Mouse (Mus musculus) hindbrain, postnatal 0 days (tissue): ENCODE measurements around the gene Rbm47. TPM values are rescaled to one million over a fixed set of nuclear protein-coding genes. Genes with fewer than 3 reads are reported as not detected.
A peak's percentile ranks its signal among the peaks of the same experiment; 100 is the strongest.

ENCODE experiments used
- ATAC-seq: fragments of 200-750 bp; cut with Nextera tagmentation; 2 replicates; pipeline ENCODE4 v1.8.0; 2017; ENCODE audit warnings: mild to moderate bottlenecking, moderate TSS enrichment, moderate library complexity
- DNase-seq: peaks from one replicate; pipeline ENCODE4 v3.0.0-alpha.2; 2015; ENCODE audit warnings: low spot score
- H3K27ac ChIP-seq: fragments of 300-500 bp; sonication (generic); 2 replicates; pipeline ENCODE4 v1.5.1; 2014; ENCODE audit warnings: mild to moderate bottlenecking
- H3K27me3 ChIP-seq: fragments of 300-500 bp; sonication (generic); 2 replicates; pipeline ENCODE4 v1.6.1; 2014; ENCODE audit warnings: low read length, mixed read lengths; ENCODE audit not compliant: insufficient read depth
- H3K36me3 ChIP-seq: fragments of 300-500 bp; sonication (generic); 2 replicates; pipeline ENCODE4 v1.6.1; 2014; ENCODE audit warnings: low read length, mixed read lengths; ENCODE audit not compliant: insufficient read depth
- H3K4me1 ChIP-seq: fragments of 300-500 bp; sonication (generic); 2 replicates; pipeline ENCODE4 v1.6.1; 2014; ENCODE audit warnings: antibody characterized with exemption, low read length, mixed read lengths; ENCODE audit not compliant: insufficient read depth
- H3K4me2 ChIP-seq: fragments of 300-500 bp; sonication (generic); 2 replicates; pipeline ENCODE4 v1.6.1; 2014; ENCODE audit warnings: low read depth, mild to moderate bottlenecking, low read length, moderate library complexity, mixed read lengths
- H3K4me3 ChIP-seq: fragments of 300-500 bp; sonication (generic); 2 replicates; pipeline ENCODE4 v1.5.1; 2014; ENCODE audit warnings: low read length
- H3K9ac ChIP-seq: fragments of 300-500 bp; sonication (generic); replicated peaks from 2 replicates; pipeline ENCODE4 v1.6.1; 2014; ENCODE audit warnings: mild to moderate bottlenecking, low read length, moderate library complexity, mixed read lengths
- H3K9me3 ChIP-seq: fragments of 300-500 bp; sonication (generic); 2 replicates; pipeline ENCODE4 v1.6.1; 2016; ENCODE audit warnings: low read length, mixed read lengths
- CTCF ChIP-seq: IDR thresholded peaks from 2 replicates; pipeline ENCODE4 v1.5.1; 2016; ENCODE audit warnings: antibody characterized with exemption, control low read depth, low read depth
- WGBS: fragments of 180-500 bp; shearing (Covaris S2); extraction: QIAGEN DNeasy Blood & Tissue Kit; methylation state at CpG from one replicate; pipeline ENCODE4 v1.1.7; 2014; 5-methylcytosine and 5-hydroxymethylcytosine counted together
- polyA plus RNA-seq: library from polyadenylated mRNA; unstranded; fragments of >200 nt; fragmentation: Nextera tagmentation; extraction: Ambion mirVana; gene quantifications from 2 replicates; pipeline ENCODE4 v1.2.1, GENCODE M21; 2015
- total RNA-seq: library from RNA; depleted of rRNA; stranded (reverse); fragments of >200 nt; gene quantifications from 2 replicates; pipeline ENCODE4 v1.2.3, GENCODE M21; 2014

Rbm47 gene
- total and polyA plus RNA-seq, 2 experiments from 2014 or later: 2.5 to 5.0 TPM

- H3K9ac ChIP-seq: no peak overlapping the region
- WGBS: 94% methylated on average over 7 of the region's 7 CpGs
- no peak overlapping the region for H3K27ac ChIP-seq
- H3K4me2 ChIP-seq: no peak overlapping the region
- no peaks in the 10 kb centered on the region for H3K27me3 ChIP-seq
- ATAC-seq (no peak), DNase-seq (no peak)
- no peaks in the 10 kb centered on the region for H3K9me3 ChIP-seq
- no peaks in the 10 kb centered on the region for H3K36me3 ChIP-seq
- no peaks in the 10 kb centered on the region for H3K4me1 ChIP-seq
- 0 out of 2 replicates have a peak, but pooled peaks have one; percentile 13 for TF ChIP-seq CTCF
- no peak overlapping the region for H3K4me3 ChIP-seq
Measured at GRCm38 (mm10) chr5:66134578-66134977, 38.3 kb downstream of the Rbm47 start.

DNA sequence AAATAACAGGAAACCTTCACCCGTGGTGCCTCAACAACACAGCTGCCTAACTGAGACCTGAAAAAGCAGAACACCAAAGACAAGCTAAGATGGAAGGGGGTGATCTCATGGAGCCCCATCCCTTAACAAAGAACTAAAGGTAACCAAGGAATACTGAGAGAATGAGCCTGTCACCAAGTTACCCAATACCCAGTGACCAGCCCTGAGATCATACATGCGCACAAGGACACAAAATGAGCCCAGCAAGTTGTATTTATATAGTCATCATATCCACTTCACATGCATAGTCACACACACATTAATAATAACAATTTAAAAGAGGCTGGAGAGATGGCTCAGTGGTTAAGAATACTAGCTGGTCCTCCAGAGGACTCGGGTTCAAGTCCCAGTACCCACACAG, 44.0 kb downstream of the Rbm47 start:
- WGBS: 96% methylated on average over 3 of the region's 3 CpGs
- no peak overlapping the region for H3K27ac ChIP-seq
- H3K4me1 ChIP-seq: no peaks in the 10 kb centered on the region
- H3K4me2 ChIP-seq: no peak overlapping the region
- no peaks in the 10 kb centered on the region for H3K27me3 ChIP-seq
- no peaks in the 10 kb centered on the region for H3K36me3 ChIP-seq
- no peak for TF ChIP-seq CTCF
- H3K4me3 ChIP-seq: no peak overlapping the region
- ATAC-seq (no peak), DNase-seq (no peak)
- no peaks in the 10 kb centered on the region for H3K9me3 ChIP-seq
- H3K9ac ChIP-seq: no peak overlapping the region

DNA sequence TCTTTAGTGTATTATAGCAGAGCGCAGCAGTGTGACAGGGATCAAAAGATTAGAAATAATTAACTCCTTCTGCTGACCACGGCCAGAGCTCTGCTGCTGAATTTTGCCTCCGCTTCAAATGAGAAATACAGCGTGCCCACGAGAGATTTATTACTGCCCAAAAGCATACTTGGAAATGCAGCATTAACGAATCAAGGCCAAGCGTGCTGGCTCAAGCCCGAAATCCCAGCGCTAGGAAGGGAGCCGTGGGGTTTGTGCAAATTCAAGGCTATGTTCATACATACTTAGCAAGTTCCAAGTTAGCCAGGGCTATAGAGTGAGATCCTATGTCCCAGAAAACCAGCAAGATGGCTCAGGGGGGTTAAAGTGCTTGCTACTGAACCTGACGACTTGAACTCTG, 47.5 kb downstream of the Rbm47 start:
- Histone ChIP-seq H3K27me3 (no peaks in the 10 kb centered on the region), H3K27ac (no peak overlapping the region), H3K4me1 (no peaks in the 10 kb centered on the region), H3K9ac (no peak overlapping the region), H3K9me3 (no peaks in the 10 kb centered on the region), H3K4me3 (no peak overlapping the region), H3K4me2 (no peak overlapping the region), H3K36me3 (no peaks in the 10 kb centered on the region)
- TF ChIP-seq CTCF: no peak
- no peak for DNase-seq
- WGBS: 72% methylated on average over 11 of the region's 11 CpGs
- ATAC-seq: no peak

DNA sequence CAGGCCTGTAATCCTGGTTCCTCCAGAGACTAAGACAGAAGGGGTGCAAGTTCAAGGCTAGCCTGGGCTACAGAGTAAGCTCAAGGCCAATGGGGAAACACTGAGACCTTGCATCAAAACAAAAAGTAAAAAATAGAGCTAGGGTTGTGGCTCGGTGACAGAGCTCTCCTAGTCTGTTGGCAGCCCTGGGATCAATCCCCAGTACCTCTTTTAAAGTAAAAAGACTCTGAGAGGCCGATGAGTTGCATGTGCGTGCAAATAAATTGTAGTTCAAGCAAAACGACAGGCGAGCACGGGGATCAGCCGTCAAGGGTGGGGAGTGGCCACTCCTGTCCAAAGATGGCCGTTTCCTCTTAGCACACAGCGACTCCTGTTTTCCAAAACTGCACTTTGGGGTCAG, 48.0 kb downstream of the Rbm47 start:
- TF ChIP-seq CTCF: no peak
- Histone ChIP-seq H3K4me1 (no peaks in the 10 kb centered on the region), H3K27ac (no peak overlapping the region), H3K27me3 (no peaks in the 10 kb centered on the region), H3K36me3 (no peaks in the 10 kb centered on the region), H3K9ac (no peak overlapping the region), H3K4me3 (no peak overlapping the region), H3K9me3 (no peaks in the 10 kb centered on the region), H3K4me2 (no peak overlapping the region)
- ATAC-seq (no peak), DNase-seq (no peak)
- WGBS: 75% methylated on average over 9 of the region's 9 CpGs

- H3K9me3 ChIP-seq: no peaks in the 10 kb centered on the region
- ATAC-seq (no peak), DNase-seq (no peak)
- H3K4me2 ChIP-seq: no peak overlapping the region
- whole genome bisulfite sequencing: 71% methylated on average over 4 of the region's 4 CpGs
- no peak overlapping the region for H3K4me3 ChIP-seq
- no peak for TF ChIP-seq CTCF
- H3K4me1 ChIP-seq: no peaks in the 10 kb centered on the region
- H3K27ac ChIP-seq: no peak overlapping the region
- H3K36me3 ChIP-seq: no peaks in the 10 kb centered on the region
- H3K9ac ChIP-seq: no peak overlapping the region
- no peaks in the 10 kb centered on the region for H3K27me3 ChIP-seq
Measured at GRCm38 (mm10) chr5:66124089-66124400, 48.9 kb downstream of the Rbm47 start.

GRCm38 (mm10) chr5:66123295-66124088, 49.4 kb downstream of the Rbm47 start:
- Histone ChIP-seq H3K4me3 (no peak overlapping the region), H3K4me2 (no peak overlapping the region), H3K36me3 (no peaks in the 10 kb centered on the region), H3K9ac (no peak overlapping the region), H3K4me1 (no peaks in the 10 kb centered on the region), H3K27ac (no peak overlapping the region), H3K9me3 (no peaks in the 10 kb centered on the region), H3K27me3 (no peaks in the 10 kb centered on the region)
- ATAC-seq (no peak), DNase-seq (no peak)
- no peak for TF ChIP-seq CTCF
- 89% methylated on average over 12 of the region's 12 CpGs for WGBS

DNA sequence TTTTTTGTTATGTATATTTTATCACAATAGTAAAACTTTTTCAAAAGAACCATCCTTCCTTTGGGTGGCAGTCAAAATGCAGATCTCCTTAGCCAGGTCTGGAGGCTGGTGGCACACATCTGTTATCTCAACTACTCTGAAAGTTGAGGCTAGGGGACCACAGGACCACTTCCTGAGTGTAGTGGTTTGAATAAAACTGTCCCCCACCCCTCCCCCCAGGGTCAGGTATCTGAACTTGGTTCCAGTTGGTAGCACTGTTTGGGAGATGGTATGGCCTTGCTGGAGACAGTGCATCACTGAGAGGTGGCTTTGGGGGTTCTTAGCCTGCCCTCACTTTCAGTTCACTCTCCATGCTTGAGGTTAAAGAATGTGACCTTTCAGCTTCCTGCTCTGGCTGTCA, 51.7 kb downstream of the Rbm47 start:
- TF ChIP-seq CTCF: no peak
- H3K36me3 ChIP-seq: no peaks in the 10 kb centered on the region
- H3K4me3 ChIP-seq: no peak overlapping the region
- no peak overlapping the region for H3K9ac ChIP-seq
- ATAC-seq (no peak), DNase-seq (no peak)
- H3K27me3 ChIP-seq: no peaks in the 10 kb centered on the region
- H3K9me3 ChIP-seq: no peaks in the 10 kb centered on the region
- no peak overlapping the region for H3K27ac ChIP-seq
- H3K4me1 ChIP-seq: no peaks in the 10 kb centered on the region
- no peak overlapping the region for H3K4me2 ChIP-seq
